In genomic region chr11:76489407-76489806, GRCm38 (mm10) we compare ENCODE assay signal across 18 mouse cellular contexts.
DNase-seq lines count a peak whose midpoint lies in the region; ATAC-seq and TF ChIP-seq lines count a peak whose summit lies in the region.
"Had no signal": no experiment of that assay in that cellular context is flagged by ENCODE, and none has a peak within 500 bp of the region (broad histone marks: within the 10 kb centered on the region; RNA-seq: fewer than 3 reads in every experiment).

No protein-coding gene starts in this region.

- H3K9ac ChIP-seq in hindbrain, embryonic 14.5 days, result 0 out of 2 replicates have a peak overlapping the region, but pooled peaks have one; percentile 22
- no peak overlapping the region for H3K9ac ChIP-seq in hindbrain, embryonic 11.5 days (ENCODE audit: low read depth, low read length)
- no peak overlapping the region for H3K9ac ChIP-seq in limb, embryonic 12.5 days (replicated peaks)
- H3K9ac ChIP-seq: midbrain, embryonic 13.5 days had no signal

- 0 out of 2 replicates have a peak, but pooled peaks cover 8% of the 10 kb centered on the region for H3K36me3 ChIP-seq in heart, embryonic 10.5 days
- H3K36me3 ChIP-seq in hindbrain, embryonic 14.5 days (replicated peaks; ENCODE audit: control insufficient read depth, insufficient read depth), result 0 out of 2 replicates have a peak, but pooled peaks cover 5% of the 10 kb centered on the region
- no peaks in the 10 kb centered on the region for H3K36me3 ChIP-seq in hindbrain, embryonic 11.5 days (ENCODE audit: control insufficient read depth, insufficient read depth, low read length)
- peaks cover 16% of the 10 kb centered on the region; the same call in 1 of the 2 replicates for H3K36me3 ChIP-seq in limb, embryonic 12.5 days
- peaks cover 19% of the 10 kb centered on the region for H3K36me3 ChIP-seq in limb, embryonic 10.5 days
- peaks cover 11% of the 10 kb centered on the region for H3K36me3 ChIP-seq in small intestine, adult 2 months (ENCODE audit: control insufficient read depth, insufficient read depth, low read length)
- H3K36me3 ChIP-seq: midbrain, embryonic 13.5 days had no signal

- no peak for TF ChIP-seq CTCF in small intestine, adult 2 months (IDR thresholded peaks at IDR 0.05; ENCODE audit: extremely low read depth, insufficient read length, insufficient replicate concordance, low read depth, low read length)

- intact Hi-C loops in heart, postnatal 14 days (cut with DNase I), result no loop called here

- H3K27ac ChIP-seq in heart, embryonic 10.5 days, result peak overlapping the region; percentile 78
- H3K27ac ChIP-seq in hindbrain, embryonic 14.5 days, result no peak overlapping the region
- H3K27ac ChIP-seq in hindbrain, embryonic 11.5 days (ENCODE audit: low read depth, low read length), result no peak overlapping the region
- H3K27ac ChIP-seq in limb, embryonic 12.5 days, result 0 out of 2 replicates have a peak overlapping the region, but pooled peaks have one; percentile 29
- H3K27ac ChIP-seq in limb, embryonic 10.5 days, result no peak overlapping the region
- H3K27ac ChIP-seq in small intestine, adult 2 months (ENCODE audit: insufficient read depth, low read depth, low read length), result peak overlapping the region; percentile 85
- H3K27ac ChIP-seq: midbrain, embryonic 13.5 days had no signal

- H3K4me2 ChIP-seq in hindbrain, embryonic 14.5 days (replicated peaks), result no peak overlapping the region
- H3K4me2 ChIP-seq in hindbrain, embryonic 11.5 days (replicated peaks; ENCODE audit: low read depth, low read length), result no peak overlapping the region
- no peak overlapping the region for H3K4me2 ChIP-seq in limb, embryonic 12.5 days
- H3K4me2 ChIP-seq: liver, embryonic 11.5 days; midbrain, embryonic 13.5 days had no signal

- no peak for DNase-seq in heart, embryonic 10.5 days (ENCODE audit: low spot score)
- no peak for DNase-seq in heart, postnatal 14 days
- DNase-seq in hindbrain, embryonic 14.5 days (ENCODE audit: low spot score), result no peak
- no peak for DNase-seq in hindbrain, embryonic 11.5 days (ENCODE audit: low spot score)
- DNase-seq in limb, embryonic 10.5 days (ENCODE audit: low spot score), result no peak
- DNase-seq: adrenal gland, adult 2 months; cerebellum, adult 11-12 months; cerebellum, postnatal 36 days; kidney, postnatal 14 days; lung, adult 2 months; right cerebral cortex, adult 18-20 months had no signal

- no peak overlapping the region for H3K4me3 ChIP-seq in heart, embryonic 10.5 days
- H3K4me3 ChIP-seq in hindbrain, embryonic 14.5 days (replicated peaks; ENCODE audit: low read length), result no peak overlapping the region
- no peak overlapping the region for H3K4me3 ChIP-seq in hindbrain, embryonic 11.5 days (ENCODE audit: low read depth, low read length)
- no peak overlapping the region for H3K4me3 ChIP-seq in limb, embryonic 12.5 days (replicated peaks)
- no peak overlapping the region for H3K4me3 ChIP-seq in limb, embryonic 10.5 days
- no peak overlapping the region for H3K4me3 ChIP-seq in small intestine, adult 2 months (ENCODE audit: low read depth, low read length)
- H3K4me3 ChIP-seq: midbrain, embryonic 13.5 days had no signal

- no peaks in the 10 kb centered on the region for H3K27me3 ChIP-seq in heart, embryonic 10.5 days (ENCODE audit: insufficient read depth, poor library complexity, severe bottlenecking)
- no peaks in the 10 kb centered on the region for H3K27me3 ChIP-seq in hindbrain, embryonic 14.5 days (ENCODE audit: control insufficient read depth, insufficient read depth, low read length)
- H3K27me3 ChIP-seq in hindbrain, embryonic 11.5 days (ENCODE audit: control insufficient read depth, insufficient read depth, low read length), result no peaks in the 10 kb centered on the region
- H3K27me3 ChIP-seq in limb, embryonic 12.5 days, result no peaks in the 10 kb centered on the region
- no peaks in the 10 kb centered on the region for H3K27me3 ChIP-seq in limb, embryonic 10.5 days (ENCODE audit: low read depth, poor library complexity, severe bottlenecking)
- no peaks in the 10 kb centered on the region for H3K27me3 ChIP-seq in small intestine, adult 2 months (ENCODE audit: control insufficient read depth, insufficient read depth, low read length)
- H3K27me3 ChIP-seq: midbrain, embryonic 13.5 days had no signal

- no peaks in the 10 kb centered on the region for H3K9me3 ChIP-seq in heart, embryonic 10.5 days
- no peaks in the 10 kb centered on the region for H3K9me3 ChIP-seq in hindbrain, embryonic 14.5 days (ENCODE audit: control insufficient read depth, low read length)
- no peaks in the 10 kb centered on the region for H3K9me3 ChIP-seq in hindbrain, embryonic 11.5 days (ENCODE audit: control insufficient read depth, low read length)
- H3K9me3 ChIP-seq in limb, embryonic 12.5 days, result no peaks in the 10 kb centered on the region
- no peaks in the 10 kb centered on the region for H3K9me3 ChIP-seq in limb, embryonic 10.5 days (replicated peaks)
- H3K9me3 ChIP-seq: midbrain, embryonic 13.5 days had no signal

- peaks cover 88% of the 10 kb centered on the region for H3K4me1 ChIP-seq in heart, embryonic 10.5 days
- peaks cover 53% of the 10 kb centered on the region for H3K4me1 ChIP-seq in hindbrain, embryonic 14.5 days (replicated peaks; ENCODE audit: control insufficient read depth, insufficient read depth, low read length)
- H3K4me1 ChIP-seq in hindbrain, embryonic 11.5 days (replicated peaks; ENCODE audit: control insufficient read depth, insufficient read depth, low read length), result peaks cover 11% of the 10 kb centered on the region
- H3K4me1 ChIP-seq in limb, embryonic 12.5 days (replicated peaks), result peaks cover 57% of the 10 kb centered on the region
- peaks cover 59% of the 10 kb centered on the region for H3K4me1 ChIP-seq in limb, embryonic 10.5 days
- H3K4me1 ChIP-seq in small intestine, adult 2 months (ENCODE audit: control insufficient read depth, insufficient read depth, insufficient read length, low read length), result peaks cover 37% of the 10 kb centered on the region

- no peak for TF ChIP-seq POLR2A in small intestine, adult 2 months (IDR thresholded peaks at IDR 0.05; ENCODE audit: low read depth, low read length)

- ATAC-seq in hindbrain, embryonic 14.5 days (ENCODE audit: low FRiP score), result no peak
- no peak for ATAC-seq in hindbrain, embryonic 11.5 days (ENCODE audit: low FRiP score)
- ATAC-seq in limb, embryonic 12.5 days (ENCODE audit: insufficient number of reproducible peaks, insufficient read depth, low FRiP score, low TSS enrichment, low read depth), result no peak
- no peak for ATAC-seq in monocyte, adult 5-6 weeks (replicated peaks; ENCODE audit: insufficient number of reproducible peaks, low FRiP score, low TSS enrichment, poor library complexity, severe bottlenecking)
- ATAC-seq: forebrain, embryonic 14.5 days; hindbrain, embryonic 16.5 days; midbrain, embryonic 13.5 days had no signal

- WGBS in heart, embryonic 10.5 days, result 58% methylated on average over 6 of the region's 6 CpGs
- WGBS in hindbrain, embryonic 14.5 days, result 76% methylated on average over 6 of the region's 6 CpGs
- WGBS in hindbrain, embryonic 11.5 days, result 84% methylated on average over 6 of the region's 6 CpGs
- WGBS in limb, embryonic 12.5 days, result 40% methylated on average over 6 of the region's 6 CpGs
- 42% methylated on average over 6 of the region's 6 CpGs for WGBS in limb, embryonic 10.5 days
- WGBS in small intestine, adult 2 months, result 21% methylated on average over 6 of the region's 6 CpGs

Comparison
In these comparisons a context has a peak if more than half of its experiments do, and no peak if none do; other contexts are left out.
1. H3K27ac ChIP-seq: peak in heart, embryonic 10.5 days (single experiment), limb, embryonic 12.5 days (single experiment) and small intestine, adult 2 months (single experiment); none in hindbrain, embryonic 14.5 days (single experiment), hindbrain, embryonic 11.5 days (single experiment) and limb, embryonic 10.5 days (single experiment).